Mouse (Mus musculus) CD4-positive helper T cell, adult 2 months (primary cell): ENCODE measurements around the gene Tns2.
A peak's percentile ranks its signal among the peaks of the same experiment; 100 is the strongest.
"Not testable (repeated sequence)": the region's sequence is repeated elsewhere in the genome, so short reads cannot be mapped to it uniquely, and the experiment has no call there.

Source experiments
- DNase-seq: peaks from one replicate; pipeline ENCODE4 v3.0.0-alpha.2; 2012; ENCODE audit warnings: low read depth, missing footprints, low spot score

Tns2 gene

GRCm38 (mm10) chr15:102100161-102100981 lies at the start of gene Tns2:
Tns2 (plus strand) TSS chr15:102100413.
- DNase-seq: peak; percentile 70

GRCm38 (mm10) chr15:102051920-102052683 lies 48.1 kb upstream of the Tns2 start:
- DNase-seq: no peak

- no peak for DNase-seq
Measured at GRCm38 (mm10) chr15:102056495-102057174, 43.6 kb upstream of the Tns2 start.

- DNase-seq: peak; percentile 89
Measured at GRCm38 (mm10) chr15:102065661-102066325, 34.4 kb upstream of the Tns2 start.

- DNase-seq: no peak
Measured at GRCm38 (mm10) chr15:102070476-102071467, 29.4 kb upstream of the Tns2 start.

- no peak for DNase-seq
Measured at GRCm38 (mm10) chr15:102072963-102073558, 27.2 kb upstream of the Tns2 start.

- peak; percentile 100 for DNase-seq
Measured at GRCm38 (mm10) chr15:102073559-102074069, 26.6 kb upstream of the Tns2 start, which contains the start of gene Eif4b. Eif4b (plus strand) TSS chr15:102073773.

- DNase-seq: no peak
Measured at GRCm38 (mm10) chr15:102074070-102074731, 26.0 kb upstream of the Tns2 start.

- no peak for DNase-seq
Measured at GRCm38 (mm10) chr15:102074876-102075585, 25.2 kb upstream of the Tns2 start.

GRCm38 (mm10) chr15:102077111-102077677 lies 23.0 kb upstream of the Tns2 start:
- no peak for DNase-seq

GRCm38 (mm10) chr15:102079221-102079620 lies 21.0 kb upstream of the Tns2 start:
- DNase-seq: no peak

GRCm38 (mm10) chr15:102079924-102080323 lies 20.3 kb upstream of the Tns2 start:
- DNase-seq: not testable (repeated sequence)

- DNase-seq: no peak
Measured at GRCm38 (mm10) chr15:102080429-102080828, 19.8 kb upstream of the Tns2 start.

GRCm38 (mm10) chr15:102082148-102082547 lies 18.1 kb upstream of the Tns2 start:
- no peak for DNase-seq

GRCm38 (mm10) chr15:102083028-102083427 lies 17.2 kb upstream of the Tns2 start:
- no peak for DNase-seq

- no peak for DNase-seq
Measured at GRCm38 (mm10) chr15:102089914-102090585, 10.2 kb upstream of the Tns2 start.

- DNase-seq: peak; percentile 43
Measured at GRCm38 (mm10) chr15:102091063-102091679, 9.0 kb upstream of the Tns2 start.
